Mouse (Mus musculus) 3134 (cell line): ENCODE measurements at regions not wholly inside any gene's neighbourhood (a gene's known extent, or its start where the extent isn't known, plus 50 kb on each side); places are given as distances from the start of the nearest gene placed in this dataset.

Source experiments
- DNase-seq: peaks from one replicate; pipeline ENCODE4 v3.0.0-alpha.2; 2011; ENCODE audit warnings: low spot score; ENCODE audit not compliant: insufficient read length; ENCODE audit errors: extremely low read depth

- DNase-seq: no peak
These were observed 63.6 kb upstream of the Syt13 start for GRCm38 (mm10) chr2:92851336-92851735.

- no peak for DNase-seq
These were observed 61.7 kb upstream of the Syt13 start for GRCm38 (mm10) chr2:92853175-92853574.

GRCm38 (mm10) chr2:92854331-92854730, 60.6 kb upstream of the Syt13 start:
- no peak for DNase-seq

DNA sequence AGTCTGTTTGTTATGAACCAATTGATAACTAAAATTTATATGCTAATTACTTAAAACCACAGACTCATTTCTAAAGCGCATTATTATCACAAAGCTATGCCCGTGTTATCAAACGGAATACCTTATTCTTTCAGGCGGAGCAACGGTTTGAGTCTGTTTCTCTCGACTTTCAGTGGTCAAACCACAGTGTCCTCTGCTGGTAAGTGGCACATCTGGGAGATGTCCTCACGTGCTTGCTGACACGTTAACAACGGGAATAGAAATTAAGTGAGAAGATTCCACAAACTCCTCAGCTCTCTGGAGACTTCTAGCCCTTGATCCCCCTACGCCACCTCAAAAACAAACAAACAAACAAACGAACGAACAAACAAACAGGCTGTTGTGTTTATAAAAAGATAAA, 58.9 kb upstream of the Syt13 start:
- DNase-seq: no peak

DNA sequence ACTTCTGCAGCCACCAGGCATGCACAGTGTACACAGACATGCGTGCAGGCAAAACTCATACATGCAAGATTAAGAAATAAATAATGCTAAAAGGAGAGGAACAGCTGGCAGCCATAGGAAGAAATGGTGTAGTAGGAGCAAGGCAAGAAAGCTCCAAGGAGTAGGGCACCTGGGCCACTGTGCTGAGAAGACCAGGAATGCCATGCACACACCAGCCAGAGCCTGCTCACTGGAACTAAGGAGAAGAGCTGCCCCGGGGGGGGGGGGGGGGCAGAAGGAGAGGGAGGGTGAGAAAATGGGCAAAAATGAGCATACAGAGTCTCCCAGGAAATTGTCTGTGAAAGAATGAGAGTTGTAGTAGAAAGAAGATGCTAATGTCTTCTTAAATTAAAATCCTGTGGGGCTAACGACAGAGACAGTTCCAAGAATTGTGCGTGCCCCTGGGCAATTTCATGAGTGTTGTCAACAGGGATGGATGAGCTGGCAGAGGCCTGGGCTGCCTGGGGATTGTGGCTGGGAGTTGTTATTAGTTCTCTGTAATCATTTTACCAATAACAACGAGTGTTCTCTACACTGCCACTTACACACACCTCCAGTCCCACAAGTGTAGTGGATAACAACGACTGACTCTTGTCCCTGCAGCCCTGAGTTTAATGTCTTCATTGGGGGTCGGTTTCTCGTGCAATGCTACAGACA, 54.2 kb upstream of the Syt13 start:
- no peak for DNase-seq
